Mouse (Mus musculus) c-Kit-positive CD71-positive TER-119-positive erythroid progenitor cells, embryonic 14.5 days (primary cell): ENCODE data around the gene Gpc6.

ENCODE experiments used
- DNase-seq: peaks from one replicate; pipeline ENCODE4 v3.0.0-alpha.2; 2013; ENCODE audit warnings: low spot score

Gene Gpc6

GRCm38 (mm10) chr14:117710463-117710911 is 785.4 kb downstream of the Gpc6 start:
- no peak for DNase-seq

GRCm38 (mm10) chr14:117712311-117712710 is 787.2 kb downstream of the Gpc6 start:
- no peak for DNase-seq

- no peak for DNase-seq
These were observed 789.0 kb downstream of the Gpc6 start for GRCm38 (mm10) chr14:117714165-117714564.

GRCm38 (mm10) chr14:117716305-117716704 is 791.2 kb downstream of the Gpc6 start:
- no peak for DNase-seq

DNA sequence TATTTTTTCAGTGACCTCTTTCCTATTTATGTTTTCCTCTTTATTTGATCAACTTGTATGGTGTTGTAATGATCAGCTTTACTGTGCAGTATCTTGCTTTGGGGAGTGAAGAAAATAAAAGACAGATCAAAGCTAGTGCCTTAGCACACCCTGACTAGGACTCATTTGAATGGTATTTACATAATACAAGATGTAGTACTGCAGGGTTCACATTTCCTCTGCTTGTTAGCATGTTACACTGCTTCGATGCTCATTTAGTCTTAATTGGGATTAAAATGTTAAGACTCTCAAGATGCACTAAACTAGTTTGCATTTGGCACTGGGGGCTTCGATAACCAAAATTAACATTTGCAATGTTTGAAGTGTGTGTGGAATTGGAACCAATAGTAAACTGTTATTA is 803.6 kb downstream of the Gpc6 start:
- no peak for DNase-seq

DNA sequence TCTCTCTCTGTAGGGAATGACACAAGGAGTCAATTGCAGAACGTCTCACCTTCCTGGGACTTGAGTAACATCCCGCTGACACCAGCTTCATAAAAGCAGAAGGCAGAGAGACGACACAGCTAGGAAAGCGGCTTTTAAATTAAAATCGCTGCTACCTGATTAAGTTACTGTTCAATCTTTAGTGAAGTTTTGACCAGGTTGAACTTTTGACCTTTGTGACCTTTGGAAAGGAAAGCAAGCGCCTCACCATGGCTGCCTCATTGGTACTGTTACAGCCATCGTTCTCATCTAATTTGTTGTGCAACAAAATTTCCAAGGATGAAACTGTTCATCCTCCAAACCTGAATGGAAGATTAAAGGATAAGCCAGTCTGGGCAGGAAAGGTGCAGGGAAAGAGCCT is 830.1 kb downstream of the Gpc6 start:
- no peak for DNase-seq

DNA sequence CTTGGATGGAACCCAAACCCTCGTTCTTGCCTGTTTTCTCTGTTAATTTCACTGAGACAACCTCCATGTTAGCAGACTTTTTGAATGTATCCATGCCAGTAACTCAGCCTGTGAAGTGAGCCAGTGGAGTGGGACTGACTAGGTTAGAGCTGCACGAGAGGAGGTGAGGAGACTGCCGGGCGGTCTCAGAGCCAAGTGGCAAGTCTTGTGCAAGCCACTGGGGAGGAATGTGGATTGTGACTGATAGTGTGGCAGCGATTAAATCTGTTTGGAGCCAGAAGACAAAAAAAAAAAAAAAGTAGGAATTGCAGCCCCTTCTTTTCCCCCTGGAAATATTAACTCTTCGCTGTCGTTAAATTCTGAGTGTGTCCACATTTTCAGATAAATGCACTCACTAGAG is 831.4 kb downstream of the Gpc6 start:
- DNase-seq, result no peak

DNA sequence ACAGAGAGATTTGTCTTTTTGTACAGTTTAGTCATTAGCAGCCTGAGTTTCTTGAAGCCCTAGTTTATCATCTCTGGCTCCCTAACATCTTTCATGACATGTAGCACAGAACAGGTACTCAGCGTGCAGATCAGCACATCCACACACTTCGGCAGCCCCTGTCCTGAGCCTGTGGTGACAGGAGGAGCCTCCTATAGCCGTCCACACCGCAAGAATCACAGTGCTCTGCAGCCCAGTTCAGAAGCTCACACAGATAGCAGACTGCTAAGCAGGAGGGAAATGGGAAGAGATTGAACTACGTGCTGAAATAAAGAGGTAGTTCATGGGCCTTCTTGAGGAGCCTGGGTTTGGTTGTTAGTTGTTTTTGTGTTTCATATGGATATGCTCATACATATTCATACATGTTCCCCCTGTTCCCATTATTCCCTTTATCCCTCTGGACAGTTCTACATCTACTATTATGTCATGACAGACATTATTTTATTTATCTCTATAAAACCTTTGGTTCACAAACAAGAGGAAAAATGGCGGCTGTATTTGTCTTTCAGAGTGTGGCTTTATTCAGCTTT is 832.8 kb downstream of the Gpc6 start:
- no peak for DNase-seq

GRCm38 (mm10) chr14:117760830-117761517 is 835.9 kb downstream of the Gpc6 start:
- DNase-seq, result no peak

- no peak for DNase-seq
These were observed 837.8 kb downstream of the Gpc6 start for GRCm38 (mm10) chr14:117762934-117763333.

DNA sequence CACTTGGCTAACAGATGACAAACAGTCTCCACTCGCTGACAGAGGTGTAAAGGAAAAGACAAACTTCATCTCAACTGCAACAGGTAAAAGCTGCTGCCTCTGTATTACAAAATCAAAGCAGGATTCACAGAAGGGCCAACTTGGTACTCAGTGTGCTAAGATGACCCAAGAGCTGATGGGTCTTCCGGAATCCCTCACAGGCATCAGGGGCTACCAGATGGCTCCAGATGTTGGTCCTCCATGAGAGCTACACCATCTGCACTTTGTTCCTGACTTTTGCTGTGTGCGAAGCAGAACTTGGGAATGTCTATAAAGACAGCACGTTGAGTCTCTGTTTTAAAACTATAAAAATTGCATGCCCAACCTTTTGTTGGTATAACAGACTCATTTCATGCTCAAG is 842.7 kb downstream of the Gpc6 start:
- no peak for DNase-seq

- DNase-seq, result no peak
These were observed 843.6 kb downstream of the Gpc6 start for GRCm38 (mm10) chr14:117768697-117769096.

GRCm38 (mm10) chr14:117773373-117773772 is 848.3 kb downstream of the Gpc6 start:
- DNase-seq, result no peak

DNA sequence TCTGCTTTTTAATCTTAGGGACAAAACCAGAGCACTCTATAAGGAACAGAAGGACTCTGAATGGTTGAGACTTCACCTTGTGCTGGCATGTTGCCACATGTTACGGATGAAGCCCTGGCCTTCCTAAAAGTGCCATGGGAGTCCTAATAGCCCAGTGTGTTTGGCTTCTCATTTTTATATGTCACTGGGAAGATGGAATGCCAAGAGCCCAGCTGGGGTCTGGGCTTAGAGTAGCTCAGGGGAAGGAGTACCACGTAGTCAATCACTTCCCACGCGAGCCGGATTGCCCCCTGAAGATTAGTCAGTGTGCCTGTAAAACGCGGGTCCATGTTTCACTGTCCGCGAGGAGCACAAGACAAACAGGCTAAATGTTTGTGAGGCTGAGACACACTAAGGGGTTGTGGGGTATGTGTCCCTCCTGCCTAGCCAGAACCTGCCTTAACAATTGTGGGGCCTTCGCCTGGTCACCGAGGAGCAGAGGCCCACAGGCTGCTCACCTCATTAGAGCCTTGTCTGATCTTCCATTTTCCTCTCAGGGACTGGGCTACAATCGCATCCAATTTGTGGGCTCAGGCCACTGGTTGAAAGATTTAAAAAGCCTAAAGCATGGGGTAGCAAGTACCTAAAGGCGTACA is 852.9 kb downstream of the Gpc6 start:
- no peak for DNase-seq

- DNase-seq, result no peak
These were observed 853.7 kb downstream of the Gpc6 start for GRCm38 (mm10) chr14:117778538-117779413.

DNA sequence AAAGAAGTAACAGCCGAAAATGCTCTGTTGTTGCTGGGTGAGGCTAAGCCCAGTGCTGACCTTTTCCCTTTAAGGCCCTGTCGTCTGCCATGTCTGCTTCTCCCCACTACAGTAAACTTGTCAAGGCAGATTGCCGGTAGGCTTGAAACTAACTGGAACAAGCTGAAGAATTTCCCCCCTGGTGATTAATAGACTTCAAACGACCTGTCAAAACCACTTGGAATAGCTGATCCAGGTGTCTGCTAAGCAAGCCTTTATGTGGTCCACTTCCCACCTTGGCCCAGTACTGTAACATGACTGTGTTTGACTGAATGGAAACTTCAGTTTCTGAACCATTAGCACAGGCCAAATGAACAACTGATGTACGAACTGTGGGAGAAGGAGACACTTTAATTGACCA is 856.6 kb downstream of the Gpc6 start:
- no peak for DNase-seq

GRCm38 (mm10) chr14:117783671-117784262 is 858.7 kb downstream of the Gpc6 start:
- no peak for DNase-seq

DNA sequence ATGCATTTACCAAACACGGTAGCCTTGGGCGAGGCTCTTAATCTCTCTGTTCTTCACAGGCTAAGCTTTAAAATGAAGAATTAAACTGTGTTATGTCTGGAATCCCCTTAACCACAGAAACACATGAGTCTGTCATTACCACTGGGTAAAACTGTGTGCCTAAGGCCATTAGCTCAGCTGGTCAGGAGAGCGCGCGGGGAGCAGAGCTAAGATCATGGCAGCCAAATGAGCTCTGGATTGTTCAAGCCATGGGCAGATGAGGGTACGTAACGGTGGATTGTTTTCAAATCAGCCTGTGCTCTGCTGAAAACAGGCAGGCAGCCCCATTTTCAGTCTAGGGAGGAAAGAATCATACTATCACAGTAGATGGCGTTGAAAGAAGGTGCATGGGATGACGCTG is 859.8 kb downstream of the Gpc6 start:
- no peak for DNase-seq

- DNase-seq, result no peak
These were observed 860.5 kb downstream of the Gpc6 start for GRCm38 (mm10) chr14:117785507-117786085.

DNA sequence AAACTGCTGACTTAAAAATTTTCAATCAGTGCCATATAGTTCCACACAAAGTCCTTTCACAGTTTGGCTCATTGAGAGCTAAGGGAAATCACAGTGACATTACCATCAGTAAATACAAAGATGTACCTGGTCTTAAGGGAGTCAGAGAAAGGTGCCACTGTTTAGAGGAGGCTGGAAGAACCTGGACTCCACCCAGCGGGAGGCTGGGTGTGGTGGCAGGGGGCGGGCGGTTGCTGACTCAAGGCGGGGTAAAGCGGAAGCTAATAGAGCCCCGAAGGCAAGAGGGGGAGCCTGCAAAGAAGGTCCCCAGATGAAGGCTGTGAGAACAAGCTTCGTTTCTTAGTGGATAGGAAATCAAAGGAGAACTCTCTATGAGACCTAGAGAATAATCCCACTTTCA is 861.5 kb downstream of the Gpc6 start:
- no peak for DNase-seq

DNA sequence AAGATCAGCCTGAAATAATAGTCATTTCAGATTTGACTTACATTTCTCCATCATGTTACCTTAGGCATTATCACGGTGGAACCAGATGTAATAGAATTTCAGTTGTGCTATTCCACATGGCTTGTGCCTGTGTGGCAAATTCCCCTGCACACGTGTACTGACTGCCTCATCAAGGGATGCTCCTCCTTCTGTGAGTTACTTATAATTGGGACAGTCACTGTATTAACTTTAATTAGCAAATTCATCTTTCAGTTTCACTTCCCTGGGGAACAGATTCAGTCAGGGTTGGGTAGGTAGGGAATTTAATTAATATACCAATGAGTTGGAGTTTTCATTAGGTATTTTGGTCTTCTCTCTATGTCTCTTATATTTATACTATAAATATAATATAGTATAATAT is 869.8 kb downstream of the Gpc6 start:
- DNase-seq, result no peak

DNA sequence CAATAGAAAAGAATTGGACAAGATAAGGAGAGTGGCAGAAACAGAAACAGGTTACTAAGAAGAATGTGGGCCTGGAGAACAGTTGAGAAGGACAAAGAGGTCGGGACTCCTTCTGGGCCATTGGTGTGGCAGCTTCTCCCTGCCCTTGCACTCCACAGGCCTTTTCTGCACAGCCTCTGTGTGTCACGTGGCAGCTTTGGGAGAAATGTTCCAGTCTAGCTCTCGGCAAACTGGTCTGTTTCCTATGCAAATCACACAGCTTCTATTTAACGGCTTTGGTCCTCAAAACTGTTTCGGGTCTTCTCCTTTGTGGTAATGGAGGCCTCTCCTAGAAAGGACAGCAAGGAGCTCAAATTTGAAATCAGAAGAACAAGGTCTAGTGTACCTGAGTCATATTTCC is 871.5 kb downstream of the Gpc6 start:
- no peak for DNase-seq
